Mouse (Mus musculus): ENCODE measurements around the gene Krtap3-3. TPM values are rescaled to one million over a fixed set of nuclear protein-coding genes. Genes with fewer than 3 reads are reported as not detected.

Krtap3-3 gene
- polyA plus RNA-seq, 1 experiment from 2014 or later, result not detected

- H3K4me1 ChIP-seq (replicated peaks; ENCODE audit: insufficient read depth, low read length), result no peaks in the 10 kb centered on the region
- no peaks in the 10 kb centered on the region for H3K9me3 ChIP-seq (replicated peaks; ENCODE audit: low read length)
- H3K27ac ChIP-seq, result no peak within 1 kb of the TSS
- no peak for TF ChIP-seq CTCF (IDR thresholded peaks at IDR 0.05; ENCODE audit: low read depth)
- H3K4me3 ChIP-seq (replicated peaks; ENCODE audit: low read depth, low read length), result no peak within 1 kb of the TSS
- ATAC-seq (replicated peaks; ENCODE audit: low FRiP score, low read depth) (no peak), DNase-seq (ENCODE audit: low spot score) (no peak)
- H3K27me3 ChIP-seq (ENCODE audit: insufficient read depth, low read length), result no peaks in the 10 kb centered on the region
- no peak within 1 kb of the TSS for H3K9ac ChIP-seq (ENCODE audit: low read depth, low read length)
- 85% methylated on average over 6 of the region's 6 CpGs for WGBS
- no peak within 1 kb of the TSS for H3K4me2 ChIP-seq (ENCODE audit: low read length)
- H3K36me3 ChIP-seq (ENCODE audit: insufficient read depth, low read length), result no peaks in the 10 kb centered on the region
These were observed 30.0 kb upstream of the Krtap3-3 start, which contains the start of gene Krtap1-5 for GRCm38 (mm10) chr11:99580636-99581035. TSS of gene Krtap1-5 (minus strand) at chr11:99581016.

GRCm38 (mm10) chr11:99574106-99574505 is 23.4 kb upstream of the Krtap3-3 start:
- Histone ChIP-seq H3K9ac (ENCODE audit: low read depth, low read length) (no peak overlapping the region), H3K4me3 (replicated peaks; ENCODE audit: low read depth, low read length) (no peak overlapping the region), H3K27me3 (ENCODE audit: insufficient read depth, low read length) (no peaks in the 10 kb centered on the region), H3K27ac (no peak overlapping the region), H3K4me1 (replicated peaks; ENCODE audit: insufficient read depth, low read length) (no peaks in the 10 kb centered on the region), H3K4me2 (ENCODE audit: low read length) (peak overlapping the region; percentile 38; the same call in 1 of the 2 replicates), H3K36me3 (ENCODE audit: insufficient read depth, low read length) (no peaks in the 10 kb centered on the region), H3K9me3 (replicated peaks; ENCODE audit: low read length) (no peaks in the 10 kb centered on the region)
- WGBS, result 4% methylated on average over 7 of the region's 7 CpGs
- ATAC-seq (replicated peaks; ENCODE audit: low FRiP score, low read depth) (no peak), DNase-seq (ENCODE audit: low spot score) (peak; percentile 81)
- TF ChIP-seq CTCF (IDR thresholded peaks at IDR 0.05; ENCODE audit: low read depth), result peak; percentile 85

GRCm38 (mm10) chr11:99573164-99573563 is 22.5 kb upstream of the Krtap3-3 start:
- ATAC-seq (replicated peaks; ENCODE audit: low FRiP score, low read depth) (no peak), DNase-seq (ENCODE audit: low spot score) (peak; percentile 8)
- Histone ChIP-seq H3K4me3 (replicated peaks; ENCODE audit: low read depth, low read length) (no peak overlapping the region), H3K9ac (ENCODE audit: low read depth, low read length) (no peak overlapping the region), H3K9me3 (replicated peaks; ENCODE audit: low read length) (no peaks in the 10 kb centered on the region), H3K4me1 (replicated peaks; ENCODE audit: insufficient read depth, low read length) (no peaks in the 10 kb centered on the region), H3K27me3 (ENCODE audit: insufficient read depth, low read length) (no peaks in the 10 kb centered on the region), H3K36me3 (ENCODE audit: insufficient read depth, low read length) (no peaks in the 10 kb centered on the region), H3K27ac (no peak overlapping the region), H3K4me2 (ENCODE audit: low read length) (no peak overlapping the region)
- no peak for TF ChIP-seq CTCF (IDR thresholded peaks at IDR 0.05; ENCODE audit: low read depth)
- 48% methylated on average over 4 of the region's 4 CpGs for WGBS

- Histone ChIP-seq H3K27ac (no peak within 1 kb of the TSS), H3K9me3 (replicated peaks; ENCODE audit: low read length) (no peaks in the 10 kb centered on the region), H3K4me2 (ENCODE audit: low read length) (no peak within 1 kb of the TSS), H3K27me3 (ENCODE audit: insufficient read depth, low read length) (no peaks in the 10 kb centered on the region), H3K4me3 (replicated peaks; ENCODE audit: low read depth, low read length) (no peak within 1 kb of the TSS), H3K9ac (ENCODE audit: low read depth, low read length) (no peak within 1 kb of the TSS), H3K4me1 (replicated peaks; ENCODE audit: insufficient read depth, low read length) (no peaks in the 10 kb centered on the region), H3K36me3 (ENCODE audit: insufficient read depth, low read length) (no peaks in the 10 kb centered on the region)
- DNase-seq (ENCODE audit: low spot score), result no peak
- no peak for TF ChIP-seq CTCF (IDR thresholded peaks at IDR 0.05; ENCODE audit: low read depth)
- 82% methylated on average over 7 of the region's 7 CpGs for WGBS
- ATAC-seq (replicated peaks; ENCODE audit: low FRiP score, low read depth), result no peak
These were observed 15.9 kb upstream of the Krtap3-3 start, which contains the start of gene Krtap3-1 for GRCm38 (mm10) chr11:99566530-99566929. TSS of gene Krtap3-1 (minus strand) at chr11:99566630.

GRCm38 (mm10) chr11:99562580-99562979 is 11.9 kb upstream of the Krtap3-3 start:
- no peaks in the 10 kb centered on the region for H3K4me1 ChIP-seq (replicated peaks; ENCODE audit: insufficient read depth, low read length)
- no peaks in the 10 kb centered on the region for H3K36me3 ChIP-seq (ENCODE audit: insufficient read depth, low read length)
- no peak for DNase-seq (ENCODE audit: low spot score)
- H3K27ac ChIP-seq, result no peak overlapping the region
- ATAC-seq (replicated peaks; ENCODE audit: low FRiP score, low read depth), result no peak
- no peak overlapping the region for H3K4me2 ChIP-seq (ENCODE audit: low read length)
- no peak overlapping the region for H3K9ac ChIP-seq (ENCODE audit: low read depth, low read length)
- H3K27me3 ChIP-seq (ENCODE audit: insufficient read depth, low read length), result no peaks in the 10 kb centered on the region
- no peak for TF ChIP-seq CTCF (IDR thresholded peaks at IDR 0.05; ENCODE audit: low read depth)
- H3K4me3 ChIP-seq (replicated peaks; ENCODE audit: low read depth, low read length), result no peak overlapping the region
- 61% methylated on average over 6 of the region's 6 CpGs for WGBS
- no peaks in the 10 kb centered on the region for H3K9me3 ChIP-seq (replicated peaks; ENCODE audit: low read length)

- Histone ChIP-seq H3K27ac (no peak within 1 kb of the TSS), H3K36me3 (ENCODE audit: insufficient read depth, low read length) (no peaks in the 10 kb centered on the region), H3K4me1 (replicated peaks; ENCODE audit: insufficient read depth, low read length) (no peaks in the 10 kb centered on the region), H3K4me2 (ENCODE audit: low read length) (no peak within 1 kb of the TSS), H3K9me3 (replicated peaks; ENCODE audit: low read length) (no peaks in the 10 kb centered on the region), H3K27me3 (ENCODE audit: insufficient read depth, low read length) (no peaks in the 10 kb centered on the region), H3K4me3 (replicated peaks; ENCODE audit: low read depth, low read length) (no peak within 1 kb of the TSS), H3K9ac (ENCODE audit: low read depth, low read length) (no peak within 1 kb of the TSS)
- TF ChIP-seq CTCF (IDR thresholded peaks at IDR 0.05; ENCODE audit: low read depth), result no peak
- ATAC-seq (replicated peaks; ENCODE audit: low FRiP score, low read depth) (no peak), DNase-seq (ENCODE audit: low spot score) (no peak)
- WGBS, result 92% methylated on average over 9 of the region's 9 CpGs
These were observed 8.7 kb upstream of the Krtap3-3 start, which contains the start of gene Gm11939 for GRCm38 (mm10) chr11:99559366-99559765. TSS of gene Gm11939 (minus strand) at chr11:99559466.

Measured in kidney, postnatal 0 days (tissue).